Mouse (Mus musculus): ENCODE results near the gene Synpo2.

Synpo2 gene

DNA sequence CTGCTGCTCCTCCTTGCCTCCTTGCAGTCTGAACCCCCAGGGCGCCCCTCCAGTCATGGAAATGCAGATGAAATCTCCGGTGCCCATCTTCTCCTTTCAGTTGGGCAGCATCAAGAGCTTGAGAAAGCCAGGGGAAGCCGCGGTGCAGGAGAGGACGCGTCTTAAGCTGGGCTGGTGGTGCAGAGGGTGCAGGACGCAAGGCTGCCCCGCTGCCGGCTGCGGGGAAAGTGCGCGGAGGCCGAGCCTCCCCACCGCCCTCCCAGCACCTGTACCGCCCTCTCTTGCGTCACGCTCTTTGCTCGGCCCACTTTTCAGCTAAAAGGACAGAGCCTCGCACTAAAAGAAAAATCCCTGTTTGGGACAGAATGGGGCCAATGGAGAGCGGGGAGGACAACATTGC, at the start of gene Synpo2:
Synpo2 (minus strand) TSS at position 229 of the 400 bp plus-strand sequence.
- peak; percentile 11 to 17 for DNase-seq (ENCODE audit: low spot score in 2 of 2)

DNA sequence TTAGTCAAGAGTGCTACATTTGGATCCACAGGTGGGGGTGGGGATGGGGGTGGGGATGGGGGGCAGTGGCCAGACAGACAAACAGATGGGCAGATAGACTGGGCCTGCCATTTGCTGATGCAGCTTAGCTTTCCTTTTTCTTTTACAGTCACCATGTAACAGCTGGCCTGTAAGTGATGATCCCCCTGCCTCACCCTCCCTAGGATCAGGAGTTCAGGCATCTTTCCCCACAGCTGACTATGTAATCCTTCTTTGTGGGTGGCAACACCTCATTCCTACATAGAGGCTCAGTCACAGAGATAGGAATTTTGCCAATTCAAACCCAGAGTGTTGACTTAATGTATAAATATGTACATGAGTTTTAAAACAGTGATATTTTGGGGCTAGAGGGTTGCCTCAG, 49.7 kb upstream of the Synpo2 start:
- DNase-seq (ENCODE audit: low spot score in 2 of 2), result no peak

DNA sequence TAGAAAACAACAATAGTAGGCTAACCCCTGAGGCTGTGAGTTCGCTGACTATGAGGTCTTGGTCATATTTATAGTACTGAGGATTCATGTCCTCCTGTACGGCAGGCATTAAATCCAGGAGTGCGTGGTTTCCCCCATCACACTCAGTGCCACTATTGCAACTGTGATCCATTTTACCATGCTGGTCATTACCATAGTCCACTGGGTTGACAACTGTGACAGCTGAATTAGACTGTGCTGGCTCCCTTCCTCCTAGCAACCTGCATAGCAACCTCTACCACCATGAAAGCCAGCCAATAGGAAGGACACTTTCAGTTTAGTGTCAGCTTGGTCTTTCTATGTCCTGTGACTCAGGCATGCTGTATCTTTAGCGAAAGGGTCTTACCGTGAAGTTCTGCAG, 48.3 kb upstream of the Synpo2 start:
- no peak for DNase-seq (ENCODE audit: low spot score in 2 of 2)

DNA sequence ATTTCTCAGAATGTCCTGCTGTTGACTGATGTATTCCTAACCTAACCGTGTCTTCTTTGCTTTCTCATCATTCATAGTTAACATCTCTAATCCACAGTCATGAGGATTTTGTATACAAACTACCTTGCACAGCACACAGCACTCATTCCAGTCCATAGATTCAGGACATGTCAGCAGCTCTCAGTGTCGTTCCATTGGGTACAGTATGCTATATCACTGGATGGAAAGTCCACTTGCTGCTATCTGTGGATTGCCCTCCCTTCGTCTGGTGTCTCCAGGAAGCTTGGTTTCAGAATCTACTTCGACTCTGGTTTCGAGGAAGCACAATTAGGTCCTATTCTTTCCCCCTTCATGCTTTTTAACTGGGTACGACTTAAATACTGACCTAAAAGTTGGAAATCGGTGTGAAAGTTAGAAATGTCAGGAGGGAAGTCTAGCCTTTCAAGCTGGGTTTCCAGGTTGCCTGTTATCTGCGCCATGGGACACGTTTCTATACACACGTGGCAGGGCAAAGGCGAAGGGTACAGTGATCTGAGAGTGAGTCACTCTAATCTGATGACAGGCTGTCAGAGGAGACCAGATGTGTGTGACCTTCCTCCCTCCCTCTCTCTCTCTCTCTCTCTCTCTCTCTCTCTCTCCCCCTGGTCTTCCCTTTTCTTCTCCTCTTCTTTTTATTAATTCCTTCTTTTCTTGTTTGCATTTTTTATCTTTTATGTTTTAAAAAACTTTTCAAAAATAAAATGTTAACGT, 47.1 kb upstream of the Synpo2 start:
- DNase-seq (ENCODE audit: low spot score in 2 of 2), result no peak

DNA sequence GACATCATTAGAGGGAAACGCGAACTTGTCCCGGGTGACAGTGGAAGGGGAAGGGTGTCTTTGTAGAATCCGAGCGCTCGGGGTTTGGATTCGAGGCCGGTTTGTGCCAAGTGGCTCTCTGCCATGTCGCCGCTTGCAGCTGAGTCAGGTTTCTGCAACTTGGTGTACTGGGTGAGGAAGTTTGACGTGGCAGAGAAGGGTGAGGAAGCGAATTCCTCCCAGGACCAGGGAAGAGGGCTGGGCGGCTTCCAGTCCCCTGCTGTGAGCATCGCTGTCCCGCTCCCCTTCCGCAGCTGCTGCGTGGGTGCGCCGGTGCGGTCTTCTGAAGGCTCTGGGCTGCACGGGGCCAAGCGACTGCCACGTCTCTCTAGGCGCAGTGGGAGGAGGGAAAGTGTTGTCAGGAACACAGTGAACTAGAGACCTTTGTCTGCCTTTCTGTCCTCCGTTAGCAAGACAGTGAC, 31.8 kb upstream of the Synpo2 start:
- DNase-seq (ENCODE audit: low spot score in 2 of 2), result peak; percentile 18 to 38

DNA sequence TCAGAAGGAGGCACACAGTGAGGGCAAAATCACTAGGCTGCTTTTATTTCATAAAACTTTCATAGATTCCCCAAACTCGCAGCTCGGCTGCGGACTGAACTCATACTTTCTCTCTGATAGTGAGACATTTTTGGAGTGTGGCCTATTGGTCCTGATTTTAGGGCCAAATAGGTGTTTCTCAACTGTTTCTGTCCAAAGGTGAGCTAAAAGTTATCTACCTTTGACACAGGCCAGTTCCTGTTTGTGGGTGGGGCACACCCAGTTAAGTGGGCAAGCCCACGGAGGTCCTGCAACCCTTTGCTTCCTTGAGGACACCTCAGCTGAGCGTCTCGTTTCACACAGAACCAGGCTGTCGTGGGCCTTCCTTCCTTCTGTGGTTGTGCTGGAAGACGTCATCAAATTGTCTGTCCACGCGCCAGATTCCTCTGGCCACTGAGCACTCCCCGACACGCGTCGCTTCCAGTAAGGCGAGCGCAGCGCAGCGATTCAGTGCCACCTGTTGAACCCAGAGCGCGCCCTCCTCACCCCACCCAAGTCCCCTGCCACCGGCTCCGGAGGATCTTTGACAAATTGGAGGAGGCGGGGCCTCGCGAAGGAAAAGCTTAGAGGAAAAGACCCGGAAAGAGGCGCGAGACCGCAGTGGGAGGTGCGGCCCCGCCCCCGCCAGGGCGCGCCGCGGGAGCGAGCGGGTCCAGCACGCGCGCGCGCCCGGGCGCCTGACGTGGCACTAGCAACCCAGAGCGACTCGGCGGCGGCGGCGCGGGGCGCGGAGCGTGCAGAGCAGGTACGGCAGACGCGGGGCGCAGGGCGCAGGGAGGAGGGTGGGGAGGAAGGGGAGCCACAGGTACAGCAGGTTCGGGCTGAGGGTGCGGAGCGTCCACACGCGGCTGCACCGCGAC, 31.1 kb upstream of the Synpo2 start, which contains the start of gene Sec24d:
Sec24d (plus strand) TSS at position 703 of the 899 bp plus-strand sequence.
- peak; percentile 54 to 63 for DNase-seq (ENCODE audit: low spot score in 2 of 2)

DNA sequence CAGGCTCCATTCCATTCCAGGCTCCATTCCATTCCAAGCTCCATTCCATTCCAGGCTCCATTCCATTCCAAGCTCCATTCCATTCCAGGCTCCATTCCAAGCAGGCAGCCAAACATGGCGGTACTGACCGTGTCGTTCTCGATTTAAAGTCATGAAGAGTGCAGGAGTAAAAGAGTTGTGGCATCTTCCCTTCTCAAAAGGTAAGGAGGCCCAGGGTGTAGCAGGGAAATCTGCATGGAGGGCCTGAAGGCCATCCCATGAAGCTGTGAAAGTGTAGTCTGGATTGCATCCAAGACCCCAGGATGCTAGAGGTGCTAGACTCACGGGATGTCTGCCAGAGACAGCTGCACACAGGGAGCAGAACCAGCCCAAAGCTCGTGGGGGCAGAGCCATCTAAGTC, 28.8 kb upstream of the Synpo2 start:
- DNase-seq (ENCODE audit: low spot score in 2 of 2), result no peak

DNA sequence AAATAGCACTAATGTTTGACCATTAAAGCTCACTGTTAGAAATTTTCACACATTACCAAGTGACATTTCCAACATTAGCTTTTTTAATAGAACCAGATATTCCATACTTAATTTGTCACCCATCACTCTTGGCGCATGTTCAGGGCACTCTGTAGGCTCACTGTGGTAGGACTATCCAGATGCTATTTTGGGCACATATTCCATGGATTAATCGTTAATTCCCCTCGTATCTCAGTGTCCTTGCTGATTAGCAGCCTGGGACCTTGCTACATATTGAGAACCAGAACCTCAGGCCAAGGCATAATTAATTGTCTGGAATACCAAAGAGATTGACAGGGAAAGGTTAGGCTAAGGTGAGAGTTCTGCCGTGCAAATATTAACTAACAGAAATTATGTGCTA, 22.8 kb upstream of the Synpo2 start:
- DNase-seq (ENCODE audit: low spot score in 2 of 2), result no peak

DNA sequence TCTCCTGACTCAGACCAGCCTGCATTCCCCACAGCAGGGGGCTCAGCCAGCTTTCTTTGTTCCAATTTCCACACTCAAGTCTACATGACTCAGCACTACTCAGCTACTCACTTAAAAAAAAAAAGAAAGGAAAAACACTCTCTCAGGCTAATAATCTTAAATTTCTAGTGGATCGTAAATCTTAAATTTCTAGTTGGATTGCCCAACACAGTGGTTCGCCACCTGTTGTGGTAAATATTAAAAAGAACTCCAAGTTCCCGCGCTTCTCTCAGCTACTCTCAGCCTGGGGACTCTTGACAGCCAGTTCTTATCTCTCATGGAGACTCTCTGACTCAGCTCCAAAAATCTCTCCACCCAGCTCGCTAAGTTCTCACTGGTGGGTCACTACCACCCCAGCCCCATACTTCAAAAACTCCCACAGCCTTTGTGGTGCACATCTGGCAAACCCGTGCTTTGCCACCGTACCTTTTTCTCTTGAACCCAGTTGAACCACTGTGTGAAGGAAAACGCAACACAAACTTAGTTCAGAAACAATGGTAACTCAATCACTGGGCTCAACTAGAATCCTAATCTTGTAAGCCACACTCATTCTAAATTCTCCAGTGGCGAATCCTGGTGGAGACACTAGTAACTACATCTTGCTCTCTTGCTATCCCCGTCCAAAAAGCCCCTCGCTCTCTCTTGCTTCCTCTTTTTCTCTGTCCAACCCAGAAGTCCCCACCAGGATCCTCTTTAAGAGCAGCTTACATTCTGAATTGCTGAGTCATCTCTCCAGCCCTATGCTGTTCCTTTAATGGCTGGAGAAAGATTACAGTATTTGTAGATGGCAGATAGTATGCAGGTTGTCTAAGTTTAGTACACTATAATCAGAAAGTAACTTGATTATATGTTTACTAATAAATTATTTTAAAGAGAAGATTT, 20.5 kb upstream of the Synpo2 start:
- no peak for DNase-seq (ENCODE audit: low spot score in 2 of 2)

DNA sequence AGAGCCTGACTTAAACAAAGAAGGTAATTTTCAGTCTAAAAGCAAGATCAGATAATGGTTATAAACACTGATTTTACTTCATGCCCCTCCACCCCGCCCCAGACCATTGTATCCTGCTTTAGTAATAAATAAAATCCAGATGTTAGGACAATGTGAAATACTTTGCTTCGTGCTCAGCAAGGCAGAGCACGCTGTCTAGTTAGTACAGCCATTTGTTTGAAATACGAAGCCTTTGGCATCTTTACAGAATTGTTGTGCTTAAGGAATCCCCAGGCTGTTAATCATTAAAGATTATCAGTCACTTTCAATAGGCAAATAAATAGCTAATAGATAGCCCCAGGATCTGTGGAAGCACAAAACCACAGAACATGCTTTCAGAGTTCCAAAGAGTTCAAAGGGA, 9.7 kb upstream of the Synpo2 start:
- DNase-seq (ENCODE audit: low spot score in 2 of 2), result no peak

DNA sequence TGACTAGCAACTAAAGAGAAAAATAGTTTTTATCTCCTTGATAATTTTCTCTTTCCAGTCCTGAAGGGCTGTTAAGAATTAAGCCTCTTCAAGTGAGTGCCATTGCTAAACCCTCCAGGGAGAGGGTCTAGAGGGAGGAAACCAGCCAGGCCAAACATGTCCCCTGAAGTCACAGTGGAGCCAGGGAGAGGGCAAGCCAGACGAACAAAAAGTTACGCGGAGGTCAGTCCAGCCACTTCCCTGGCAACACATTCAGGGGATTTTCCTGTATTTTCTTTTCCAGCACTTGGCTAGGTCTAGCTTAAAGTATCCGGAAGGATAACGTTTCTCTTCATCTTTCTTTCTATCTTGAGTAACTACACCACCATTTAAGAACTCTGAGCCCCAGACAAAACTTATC, 8.4 kb upstream of the Synpo2 start:
- DNase-seq (ENCODE audit: low spot score in 2 of 2), result no peak

DNA sequence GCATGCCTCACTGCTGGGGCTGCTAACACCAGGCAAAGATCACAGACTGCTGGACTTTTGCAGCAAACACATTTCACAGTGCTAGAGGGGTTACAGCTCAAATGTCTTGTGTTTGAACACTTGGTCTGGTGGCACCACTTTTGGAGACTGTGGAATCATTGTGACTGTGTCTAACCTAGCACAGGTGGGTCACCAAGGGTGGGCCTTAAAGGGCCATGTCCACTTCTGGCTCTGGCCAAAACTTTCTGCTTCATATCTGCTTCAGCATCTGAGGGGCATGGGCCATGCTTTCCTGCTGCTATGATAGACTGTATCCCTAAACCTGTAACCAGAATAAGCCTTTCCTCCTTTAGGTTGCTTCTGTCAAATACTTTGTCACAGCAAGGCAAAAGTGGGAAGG, 1.5 kb upstream of the Synpo2 start:
- DNase-seq (ENCODE audit: low spot score in 2 of 2), result no peak

DNA sequence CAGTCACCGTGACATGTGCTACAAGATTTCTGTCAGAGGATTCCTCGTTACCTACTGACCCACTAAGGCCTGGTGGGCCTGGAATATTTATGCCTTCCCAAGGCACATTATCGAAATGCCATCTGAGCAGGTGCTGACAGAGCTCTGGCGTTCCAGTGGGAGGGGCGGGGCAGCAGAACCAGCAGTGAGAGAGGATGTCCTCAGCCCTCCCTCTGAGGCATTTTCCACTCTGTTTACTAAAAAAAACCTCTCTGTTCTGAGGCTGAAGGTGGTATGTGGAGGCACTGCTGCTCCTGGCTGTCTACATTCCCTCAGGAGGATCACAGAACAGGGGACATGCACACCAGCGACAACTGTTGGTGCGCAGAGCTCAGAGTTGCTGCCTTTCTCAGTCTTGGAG, 1.1 kb upstream of the Synpo2 start:
- no peak for DNase-seq (ENCODE audit: low spot score in 2 of 2)

DNA sequence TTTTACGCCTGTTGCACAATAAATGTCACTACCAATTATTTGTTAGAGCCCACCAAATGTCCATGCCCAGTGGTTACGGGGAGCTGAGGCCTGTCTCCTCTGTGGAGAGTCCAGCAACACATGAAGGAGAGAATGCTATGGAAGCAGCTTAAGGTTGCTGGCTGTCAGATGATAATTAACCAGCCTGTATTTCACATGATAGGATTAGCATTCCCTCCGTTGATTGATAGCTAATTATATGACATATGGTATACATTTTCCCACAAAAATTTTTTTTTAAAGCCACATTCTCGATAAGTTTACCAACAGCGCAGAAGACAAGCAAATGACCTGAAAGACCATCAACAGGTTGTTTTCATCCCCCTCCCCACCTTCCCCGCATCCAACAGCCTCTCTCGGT, 454 bp downstream of the Synpo2 start:
- DNase-seq (ENCODE audit: low spot score in 2 of 2), result no peak

DNA sequence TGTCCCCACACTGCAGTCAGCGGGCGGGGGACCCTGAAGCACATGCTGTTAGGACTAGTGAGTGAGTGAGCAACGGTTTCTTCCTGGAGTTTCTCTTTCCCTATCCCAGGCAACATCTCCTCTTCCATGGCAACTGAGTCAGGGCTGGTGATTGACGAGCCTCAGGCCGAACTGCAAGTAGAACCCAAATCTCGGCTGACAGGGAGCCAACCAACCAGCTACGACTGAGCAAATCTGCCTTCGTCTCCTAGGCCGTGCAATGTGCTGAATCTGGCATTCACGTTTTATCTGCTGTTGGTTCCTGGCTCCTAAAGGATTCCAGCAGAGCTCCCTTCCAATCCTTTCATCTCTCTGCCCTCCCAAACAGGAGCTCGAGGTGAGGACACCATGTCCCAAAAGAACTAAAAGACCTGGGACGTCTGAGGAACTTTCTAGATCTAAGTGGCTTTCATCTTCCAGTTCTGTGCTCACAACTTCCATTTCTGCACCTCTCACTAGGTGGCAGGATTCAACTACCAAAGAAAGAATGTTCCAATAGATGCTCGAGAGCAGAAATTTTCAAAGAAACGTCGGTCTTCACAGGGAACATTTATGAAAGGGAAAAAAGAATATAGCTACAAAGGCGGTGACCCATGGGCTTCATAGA, 1.6 kb downstream of the Synpo2 start:
- peak in 1 of 2 experiments; percentile 10 for DNase-seq (ENCODE audit: low spot score in 2 of 2)

DNA sequence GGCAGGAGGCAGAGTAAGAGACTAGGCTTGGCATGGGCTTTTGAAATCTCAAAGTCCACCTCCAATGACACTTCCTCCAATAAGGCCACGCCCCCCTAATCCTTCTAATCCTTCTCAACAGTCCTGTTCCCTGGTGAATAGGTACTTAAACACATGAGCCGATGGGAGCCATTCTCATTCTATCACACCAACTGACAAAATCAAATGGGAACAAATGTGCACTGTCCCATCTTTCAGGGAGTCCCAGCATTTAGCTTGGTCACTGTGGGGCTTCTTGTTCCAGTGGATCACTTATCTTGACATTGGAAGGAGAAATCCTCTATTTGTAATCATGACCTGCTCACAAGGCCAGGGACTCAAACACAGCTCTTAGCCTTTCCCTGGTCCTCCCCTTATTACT, 4.3 kb downstream of the Synpo2 start:
- no peak for DNase-seq (ENCODE audit: low spot score in 2 of 2)

DNA sequence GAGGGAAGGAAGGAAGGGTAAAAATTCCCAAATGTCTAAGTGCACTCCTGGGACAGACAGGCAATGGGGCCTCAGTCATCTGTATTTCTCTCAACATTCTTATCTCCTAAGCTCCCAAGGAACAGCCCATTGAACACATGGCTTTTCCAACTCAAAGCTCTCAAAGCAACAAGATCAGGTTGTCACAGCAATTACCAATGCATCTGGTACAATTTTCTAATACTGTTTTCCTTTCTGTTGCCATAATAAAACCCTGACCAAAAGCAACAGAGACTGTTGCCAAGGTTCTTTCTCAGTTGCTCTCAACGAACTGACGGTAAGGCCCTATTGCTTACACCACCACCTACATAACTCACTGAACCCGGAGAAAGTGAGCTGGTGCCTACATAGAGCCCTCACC, 8.7 kb downstream of the Synpo2 start:
- DNase-seq (ENCODE audit: low spot score in 2 of 2), result no peak

DNA sequence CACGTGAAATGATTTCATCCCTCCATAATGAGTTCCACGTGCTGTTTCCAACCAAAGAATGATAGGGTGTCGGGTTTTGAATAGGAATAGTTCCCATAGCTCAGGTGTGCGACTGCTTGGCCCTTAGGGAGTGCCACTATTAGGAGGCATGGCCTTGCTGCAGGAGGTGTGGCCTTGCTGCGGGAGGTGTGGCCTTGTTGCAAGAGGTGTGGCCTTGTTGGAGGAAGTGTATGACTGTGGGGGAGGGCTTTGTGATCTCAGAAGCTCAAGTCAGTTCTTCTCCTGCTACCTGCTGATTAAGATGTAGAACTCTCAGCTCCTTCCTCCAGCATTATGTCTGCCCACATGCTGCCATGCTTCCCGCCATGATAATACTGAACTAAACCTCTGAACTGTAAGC, 17.3 kb downstream of the Synpo2 start:
- DNase-seq (ENCODE audit: low spot score in 2 of 2), result no peak

DNA sequence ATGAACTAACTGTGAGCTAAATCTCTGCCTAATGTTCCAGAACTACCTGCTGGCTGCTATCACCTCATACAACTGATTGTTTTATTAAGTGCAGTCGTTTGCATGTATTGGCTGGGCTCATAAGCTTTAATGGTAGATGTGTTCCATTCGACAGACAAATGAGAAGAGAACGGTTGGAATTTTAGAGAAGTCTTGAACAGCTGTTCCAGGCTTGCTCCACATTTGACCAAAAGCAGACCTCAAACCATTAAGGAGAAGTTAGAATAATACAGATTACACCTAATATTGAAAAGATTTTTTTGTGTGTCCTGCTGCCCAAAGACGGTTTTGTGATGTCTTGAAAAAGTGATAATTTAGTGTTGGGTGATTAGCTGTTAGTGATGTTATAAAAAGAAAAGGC, 27.1 kb downstream of the Synpo2 start:
- DNase-seq (ENCODE audit: low spot score in 2 of 2), result no peak

DNA sequence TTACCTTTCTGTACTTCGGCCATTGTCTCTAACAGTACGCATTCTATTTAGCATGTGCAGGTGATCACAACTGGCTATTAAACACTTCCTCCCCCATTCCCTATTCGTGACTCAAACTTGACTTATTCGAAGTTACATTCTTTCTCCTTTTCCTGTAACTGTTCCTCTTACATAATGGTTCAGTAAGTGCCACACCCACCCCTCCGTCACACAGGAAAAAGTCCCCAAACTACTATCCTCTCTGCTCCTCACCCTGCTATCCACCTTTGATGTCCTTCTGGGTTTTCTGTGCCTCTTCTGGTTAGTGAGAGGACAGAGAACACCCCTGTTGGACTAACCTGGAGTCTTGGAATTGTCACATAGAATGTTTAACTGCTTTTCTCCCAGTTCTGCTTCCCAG, 28.6 kb downstream of the Synpo2 start:
- DNase-seq (ENCODE audit: low spot score in 2 of 2), result no peak

DNA sequence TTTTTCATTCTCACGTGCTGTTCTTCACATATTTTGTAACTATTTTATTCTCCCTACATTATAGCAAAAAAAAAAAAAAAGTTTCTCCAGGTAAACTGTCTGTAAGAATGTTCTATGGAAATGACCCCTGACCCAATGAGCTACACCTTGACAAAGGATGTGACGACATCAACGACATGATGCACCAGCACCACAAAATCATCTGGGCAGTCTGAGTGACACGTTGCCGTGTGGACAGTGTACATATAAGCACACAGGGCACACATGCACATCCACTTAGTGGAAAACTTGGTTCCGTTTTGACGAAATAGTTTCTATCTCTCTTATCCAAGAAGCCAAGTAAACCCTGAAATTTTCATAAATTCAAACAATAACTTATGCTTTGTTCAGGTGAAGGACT, 30.5 kb downstream of the Synpo2 start:
- DNase-seq (ENCODE audit: low spot score in 2 of 2), result no peak

Measured in frontal cortex, postnatal 25 days (tissue).